Mouse (Mus musculus) olfactory bulb, adult 2 months (tissue): ENCODE measurements around the gene BC030499. TPM values are rescaled to one million over a fixed set of nuclear protein-coding genes. Genes with fewer than 3 reads are reported as not detected.

Source experiments
- H3K27ac ChIP-seq: fragments of 200-500 bp; 2 replicates; pipeline ENCODE4 v1.5.1; 2012; ENCODE audit warnings: low read depth, low read length; ENCODE audit not compliant: insufficient read depth
- H3K4me1 ChIP-seq: fragments of 200-500 bp; 2 replicates; pipeline ENCODE4 v1.6.1; 2012; ENCODE audit warnings: low read length; ENCODE audit not compliant: control insufficient read depth, insufficient read depth
- H3K4me3 ChIP-seq: fragments of 200-500 bp; 2 replicates; pipeline ENCODE4 v1.5.1; 2012; ENCODE audit warnings: mild to moderate bottlenecking, low read depth, low read length, moderate library complexity; ENCODE audit not compliant: insufficient read depth
- CTCF ChIP-seq: fragments of 200-500 bp; IDR thresholded peaks from 2 replicates; pipeline ENCODE4 v1.5.1; 2012; ENCODE audit warnings: low read depth, mild to moderate bottlenecking, low read length, moderate library complexity; ENCODE audit not compliant: insufficient read depth
- POLR2A ChIP-seq: fragments of 200-500 bp; IDR thresholded peaks from 2 replicates; pipeline ENCODE4 v1.6.1; 2012; ENCODE audit warnings: mild to moderate bottlenecking, low read depth, low read length, moderate library complexity; ENCODE audit not compliant: insufficient read depth
- WGBS: fragments of 180-500 bp; shearing (Covaris S2); methylation state at CpG from one replicate; pipeline ENCODE4 v1.1.7; 2018; 5-methylcytosine and 5-hydroxymethylcytosine counted together
- polyA plus RNA-seq: library from polyadenylated mRNA; stranded (reverse); fragments of >200 nt; gene quantifications from 2 replicates; pipeline ENCODE4 v1.2.4, GENCODE M21; 2012; ENCODE audit warnings: low replicate concordance; ENCODE audit not compliant: missing spikeins, insufficient read depth, insufficient read length

The BC030499 gene
- polyA plus RNA-seq = not detected in 2 replicates

DNA sequence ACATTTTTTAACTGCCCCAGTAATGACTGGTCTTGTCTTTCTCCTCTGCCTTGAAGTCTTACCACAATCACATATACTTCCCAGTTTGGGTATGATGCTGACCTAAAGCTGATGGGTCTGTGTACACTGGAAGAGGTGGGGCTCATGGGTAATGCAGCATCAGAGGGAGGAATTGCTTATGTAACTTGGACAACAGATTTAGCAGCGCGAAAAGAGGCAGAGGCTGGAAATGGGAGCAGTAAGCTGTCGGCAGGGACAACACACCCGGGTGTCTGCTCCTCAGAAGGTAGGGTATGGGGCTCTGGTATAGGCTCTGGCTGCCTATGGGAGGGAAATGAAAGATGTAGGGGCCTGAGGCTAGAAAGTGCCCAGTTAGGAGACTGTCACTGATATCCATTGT is at the start of gene BC030499:
Gene BC030499, plus strand, starts transcription at position 188 of the 400 bp plus-strand sequence.
- WGBS = 59% methylated on average over 4 of the region's 4 CpGs
- TF ChIP-seq POLR2A (no peak), CTCF (no peak)
- Histone ChIP-seq H3K4me1 (no peaks in the 10 kb centered on the region), H3K27ac (no peak within 1 kb of the TSS; the same call in none of the 2 replicates), H3K4me3 (no peak within 1 kb of the TSS)

DNA sequence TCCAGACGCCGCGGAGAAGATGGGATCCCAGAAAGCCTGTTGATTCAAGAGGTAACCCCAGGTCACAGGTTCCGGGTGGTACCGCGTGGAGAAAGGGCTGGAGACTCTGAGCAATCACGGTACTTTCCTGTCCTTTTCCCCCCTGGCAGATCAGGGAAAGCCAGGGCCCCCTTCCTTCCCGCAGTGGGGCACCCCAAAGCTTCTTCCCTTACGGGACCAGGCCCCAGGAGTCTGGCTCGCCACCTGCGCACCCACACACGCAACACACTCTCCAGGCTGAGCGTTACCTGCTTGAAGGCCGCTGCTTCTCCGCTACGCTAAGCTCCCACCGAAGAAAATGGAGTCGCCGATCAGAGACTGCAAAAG is 45.4 kb upstream of the BC030499 start:
- WGBS = under 1% methylated on average over 19 of the region's 19 CpGs
- TF ChIP-seq CTCF (no peak), POLR2A (no peak)
- H3K27ac ChIP-seq = peak overlapping the region; percentile 100

DNA sequence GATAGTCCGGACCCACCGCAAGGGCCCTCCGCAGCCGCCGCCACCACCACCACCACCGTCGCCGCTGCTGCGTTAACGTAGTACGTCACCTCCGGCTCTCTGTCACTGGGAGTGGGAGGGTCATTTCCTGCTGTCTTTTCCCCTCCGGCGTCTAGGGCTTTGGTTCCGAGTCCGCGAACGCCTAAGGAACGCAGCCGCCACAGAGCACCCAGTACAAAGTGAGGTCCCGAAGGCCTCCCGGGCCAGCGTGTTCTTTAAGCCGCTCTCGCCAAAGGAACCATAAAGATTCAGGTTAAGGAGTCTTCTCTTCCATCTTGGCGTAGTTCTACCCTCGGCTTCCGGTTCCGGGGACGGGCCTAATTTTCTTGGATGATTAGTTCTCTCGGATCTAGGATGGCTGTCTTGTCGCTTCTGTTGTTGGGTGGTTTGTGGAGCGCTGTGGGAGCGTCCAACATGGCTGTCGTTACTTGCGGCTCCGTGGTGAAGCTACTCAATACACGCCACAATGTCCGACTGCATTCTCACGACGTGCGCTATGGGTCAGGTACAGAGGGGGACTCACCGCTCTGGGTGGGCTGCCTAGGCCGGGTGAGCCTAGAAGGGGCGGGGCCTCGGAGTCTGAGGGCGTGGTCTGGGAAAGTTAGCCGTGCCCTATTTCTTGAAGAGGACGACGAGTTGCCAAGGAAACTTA is 44.9 kb upstream of the BC030499 start, which contains the start of the genes Sdf2 and Supt6:
Gene Sdf2, plus strand, starts transcription at position 120 of the 691 bp plus-strand sequence.
Gene Supt6, minus strand, starts transcription at position 361 of the 691 bp plus-strand sequence.
- under 1% methylated on average over 50 of the region's 50 CpGs for WGBS
- TF ChIP-seq CTCF (0 out of 2 replicates have a peak, but pooled peaks have one; percentile 5), POLR2A (peak; percentile 55)

More for the DNA sequence above, 45.4 kb upstream of the BC030499 start:
- H3K4me3 ChIP-seq = peak overlapping the region; percentile 75
- H3K4me1 ChIP-seq = peaks cover 17% of the 10 kb centered on the region

GRCm38 (mm10) chr11:78246318-78247011 is 44.2 kb upstream of the BC030499 start:
- TF ChIP-seq CTCF (no peak), POLR2A (no peak)
- Histone ChIP-seq H3K4me1 (peaks cover 11% of the 10 kb centered on the region), H3K27ac (no peak overlapping the region), H3K4me3 (peak overlapping the region; percentile 75)
- 32% methylated on average over 7 of the region's 7 CpGs for WGBS

More for the DNA sequence above, 44.9 kb upstream of the BC030499 start, which contains the start of the genes Sdf2 and Supt6:
- Histone ChIP-seq H3K4me3 (peak within 1 kb of the TSS; percentile 75), H3K4me1 (peaks cover 13% of the 10 kb centered on the region), H3K27ac (peak within 1 kb of the TSS; percentile 100)

DNA sequence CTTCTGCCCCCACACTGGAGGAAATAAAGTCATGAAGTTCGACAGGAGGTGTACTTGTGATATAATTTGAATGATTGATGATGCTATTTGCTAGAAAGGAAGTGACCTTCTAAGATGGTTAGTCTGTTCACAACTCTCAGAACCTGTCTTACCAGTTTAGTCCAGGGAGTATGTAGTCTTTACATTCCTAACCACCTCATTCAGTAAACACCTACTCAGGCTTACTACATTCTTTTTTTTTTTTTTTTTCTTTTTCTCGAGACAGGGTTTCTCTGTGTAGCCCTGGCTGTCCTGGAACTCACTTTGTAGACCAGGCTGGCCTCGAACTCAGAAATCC is 43.7 kb upstream of the BC030499 start:
- Histone ChIP-seq H3K4me3 (no peak overlapping the region), H3K4me1 (peaks cover 10% of the 10 kb centered on the region), H3K27ac (no peak overlapping the region)
- no peak for TF ChIP-seq CTCF
- no peak for TF ChIP-seq POLR2A
- WGBS = 66% methylated on average over 3 of the region's 3 CpGs

DNA sequence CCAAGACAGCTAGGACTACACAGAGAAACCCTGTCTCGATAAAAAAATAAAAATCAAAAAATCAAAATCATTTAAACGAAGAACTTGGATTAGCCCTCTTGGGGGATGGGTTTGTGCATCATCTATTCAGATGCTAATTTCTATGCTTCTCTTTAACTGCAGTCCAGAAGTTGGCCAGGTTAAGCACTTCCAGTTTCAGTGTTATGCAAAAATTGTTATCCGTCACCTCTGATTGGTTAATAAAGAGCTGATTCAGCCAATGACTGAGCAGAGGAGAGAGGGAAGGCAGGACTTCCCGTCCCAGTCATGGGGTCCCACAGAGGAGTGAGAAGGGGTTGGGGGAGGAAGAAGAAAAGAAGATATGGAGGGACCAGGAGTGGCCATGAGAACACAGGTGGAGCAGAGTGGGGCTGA is 42.9 kb upstream of the BC030499 start:
- H3K4me1 ChIP-seq = peaks cover 9% of the 10 kb centered on the region
- WGBS = 62% methylated on average over 4 of the region's 4 CpGs
- no peak for TF ChIP-seq POLR2A
- H3K4me3 ChIP-seq = no peak overlapping the region
- no peak overlapping the region for H3K27ac ChIP-seq

DNA sequence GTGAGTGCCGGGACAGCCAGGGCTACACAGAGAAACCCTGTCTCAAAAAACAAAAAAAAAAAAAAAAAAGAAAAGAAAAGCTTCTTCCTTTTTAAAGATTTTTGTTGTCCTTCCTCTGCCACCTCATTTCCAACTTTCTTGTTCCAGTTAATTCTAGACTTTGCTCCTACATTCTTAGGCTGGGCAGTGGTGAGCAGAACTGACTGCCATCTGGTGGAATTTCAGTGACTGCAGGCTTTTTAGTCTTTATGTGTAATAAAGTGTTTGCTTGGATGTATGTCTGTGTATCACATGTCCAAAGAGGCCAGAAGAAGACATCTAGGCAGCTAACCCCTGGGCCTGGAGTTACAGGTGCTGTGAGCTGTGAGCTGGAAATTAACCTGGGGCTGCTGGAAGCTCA is 34.0 kb upstream of the BC030499 start:
- 100% methylated on average over 1 of the region's 1 CpGs for WGBS
- no peak for TF ChIP-seq POLR2A
- no peak for TF ChIP-seq CTCF
- Histone ChIP-seq H3K4me3 (no peak overlapping the region), H3K4me1 (no peaks in the 10 kb centered on the region), H3K27ac (no peak overlapping the region)

GRCm38 (mm10) chr11:78260489-78261258 is 30.0 kb upstream of the BC030499 start:
- Histone ChIP-seq H3K4me3 (peak overlapping the region; percentile 92), H3K4me1 (peaks cover 7% of the 10 kb centered on the region; the same call in 1 of the 2 replicates), H3K27ac (peak overlapping the region; percentile 60; the same call in 1 of the 2 replicates)
- WGBS = 84% methylated on average over 2 of the region's 2 CpGs
- TF ChIP-seq POLR2A (no peak), CTCF (no peak)

DNA sequence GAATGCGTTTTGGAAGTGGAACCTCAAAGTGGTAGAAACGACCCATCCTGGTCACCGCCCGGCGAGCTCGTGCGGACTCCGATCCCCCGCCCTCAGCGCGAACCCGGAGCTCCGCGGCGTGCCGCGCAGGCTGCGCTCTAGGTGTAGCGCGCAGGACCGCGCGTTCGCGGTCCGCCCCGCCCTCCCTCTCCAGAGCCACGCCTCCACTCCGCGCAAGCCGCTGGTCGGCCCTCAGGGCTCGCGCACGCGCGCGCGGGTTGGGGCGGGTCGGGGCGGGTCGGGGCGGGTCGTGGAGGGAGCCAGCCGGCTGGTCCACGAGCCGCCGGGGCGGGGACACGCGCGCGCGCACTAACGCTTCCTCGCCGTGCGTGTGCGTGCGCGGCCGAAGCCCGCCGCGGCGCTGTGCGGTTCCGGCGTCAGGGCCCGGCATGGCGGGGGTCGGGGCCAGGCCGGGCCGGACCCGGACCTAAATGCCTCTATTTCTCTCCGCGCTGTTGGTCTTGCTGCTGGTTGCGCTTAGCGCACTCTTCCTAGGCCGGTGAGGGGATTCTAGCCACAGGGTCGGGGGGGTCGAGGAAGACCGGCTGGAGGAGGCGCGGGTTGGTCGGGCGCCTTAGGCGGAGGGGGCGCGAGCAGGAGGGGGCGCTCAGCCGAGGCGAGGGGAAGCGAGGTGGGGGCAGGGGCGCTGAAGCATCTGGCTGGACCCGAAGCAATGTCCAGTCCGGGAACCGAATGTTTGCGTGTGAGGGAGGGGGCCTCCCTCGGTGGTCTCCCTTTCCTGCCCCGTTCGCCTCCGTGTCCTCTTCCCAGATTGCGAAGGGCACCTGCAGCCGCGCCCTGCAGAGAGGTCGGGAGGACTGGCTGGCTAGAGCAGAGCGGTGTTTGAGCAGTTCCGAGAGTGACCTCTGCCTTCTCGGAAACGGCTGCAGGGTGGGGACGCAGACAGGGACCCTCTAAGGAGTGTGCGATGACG is 29.0 kb upstream of the BC030499 start, which contains the start of gene 2610507B11Rik:
Gene 2610507B11Rik, plus strand, starts transcription at position 373 of the 973 bp plus-strand sequence.
- Histone ChIP-seq H3K27ac (peak within 1 kb of the TSS; percentile 73), H3K4me3 (peak within 1 kb of the TSS; percentile 92), H3K4me1 (peaks cover 10% of the 10 kb centered on the region; the same call in 1 of the 2 replicates)
- WGBS = under 1% methylated on average over 114 of the region's 115 CpGs
- no peak for TF ChIP-seq CTCF
- TF ChIP-seq POLR2A = peak; percentile 94
